Mouse (Mus musculus) kidney, postnatal 36 days (tissue): ENCODE results near the gene Shisa7.
"Not testable (repeated sequence)": the region's sequence is repeated elsewhere in the genome, so short reads cannot be mapped to it uniquely, and the experiment has no call there.

Experiments
- DNase-seq, 2 experiments: peaks; one replicate each; pipeline ENCODE4 v3.0.0; 2021 to 2022; ENCODE audit warnings: mixed read lengths in 2 of 2

Shisa7 gene

GRCm38 (mm10) chr7:4844245-4844916 lies at the start of gene Shisa7:
Gene Shisa7, minus strand, starts transcription at chr7:4844696.
- DNase-seq = no peak

DNA sequence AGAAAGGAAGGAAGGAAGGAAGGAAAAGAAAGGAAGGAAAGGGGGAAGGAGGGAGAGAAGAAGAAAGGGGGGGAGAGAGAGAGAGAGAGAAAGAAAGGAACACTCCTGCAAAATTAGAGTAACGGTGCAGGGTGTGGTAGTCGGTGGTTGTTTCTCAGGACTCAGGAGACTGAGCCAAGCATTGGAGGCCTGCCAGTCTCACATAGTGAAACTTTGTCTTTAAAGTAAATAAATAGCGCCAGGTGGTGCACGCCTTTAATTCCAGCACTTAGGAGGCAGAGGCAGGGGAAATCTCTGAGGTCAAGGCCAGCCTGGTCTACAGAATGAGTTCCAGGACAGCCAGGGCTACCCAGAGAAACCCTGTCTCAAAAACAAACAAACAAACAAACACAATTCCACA lies 42.2 kb upstream of the Shisa7 start:
- DNase-seq = peak; percentile 38 to 61

- DNase-seq = not testable (repeated sequence)
Measured at GRCm38 (mm10) chr7:4879036-4879435, 34.5 kb upstream of the Shisa7 start.

DNA sequence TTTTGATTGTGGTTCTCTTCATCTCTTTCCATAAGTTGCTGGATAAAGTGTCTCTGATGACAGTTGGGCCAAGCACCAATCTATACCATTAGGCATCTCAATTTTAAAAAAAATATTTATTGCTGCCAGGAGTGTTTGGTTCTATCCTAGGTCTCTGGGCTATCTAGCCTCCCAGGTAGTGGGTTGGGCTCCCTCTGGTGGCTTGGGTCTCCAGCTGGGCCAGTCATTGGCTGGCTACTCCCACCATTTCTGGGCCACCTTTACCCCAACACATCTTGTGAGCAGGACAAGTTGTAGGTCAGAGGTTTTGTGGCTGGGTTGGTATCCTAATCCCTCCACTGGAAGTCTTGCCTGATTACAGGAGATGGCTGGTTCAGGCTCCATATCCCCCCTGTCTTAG lies 33.7 kb upstream of the Shisa7 start:
- peak; percentile 56 to 73 for DNase-seq

DNA sequence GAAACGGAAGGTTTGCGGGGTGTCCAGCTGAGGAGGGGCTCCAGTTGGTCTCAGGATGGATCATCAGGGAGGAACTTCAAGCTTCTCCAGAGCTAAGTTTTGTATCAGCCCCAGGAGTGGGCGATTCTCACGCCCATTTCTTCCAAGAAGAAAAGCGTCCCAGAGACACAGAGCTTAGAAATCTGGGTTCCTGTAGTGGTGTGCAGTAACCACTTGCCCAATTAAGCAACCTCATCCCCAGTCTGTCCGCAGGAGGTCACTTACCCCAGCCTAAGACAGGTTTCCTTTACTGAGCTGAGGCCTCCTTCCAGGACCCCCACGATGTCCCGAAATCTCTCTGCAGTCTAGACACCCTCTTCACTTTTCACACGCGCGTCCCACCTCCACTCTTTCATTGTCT lies 32.7 kb upstream of the Shisa7 start:
- DNase-seq = no peak

DNA sequence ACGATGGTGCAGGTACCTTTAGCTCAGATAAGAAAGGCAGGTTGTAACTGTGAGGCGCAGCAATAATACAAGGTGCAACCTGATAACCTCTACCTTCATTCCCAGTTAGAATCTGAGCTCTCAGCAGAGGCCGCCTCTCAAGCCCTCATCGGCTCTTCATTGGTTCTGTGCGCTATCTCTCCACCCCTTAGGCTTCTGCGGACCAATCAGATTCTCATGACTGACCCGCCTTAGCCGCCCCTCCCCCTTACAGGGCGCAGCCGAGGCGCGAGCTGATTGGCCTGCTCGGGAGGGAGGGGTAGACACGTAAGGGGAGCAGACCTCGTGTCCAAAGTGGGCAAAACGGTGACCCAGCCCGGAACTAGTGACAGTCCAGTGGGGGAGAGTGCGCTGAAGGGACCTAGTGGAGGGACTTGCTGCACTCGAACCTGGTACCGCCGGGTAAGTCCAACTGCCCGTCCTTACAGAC lies 32.3 kb upstream of the Shisa7 start, which contains the start of gene Isoc2a:
Gene Isoc2a, plus strand, starts transcription at position 401 of the 469 bp plus-strand sequence.
- peak; percentile 93 to 96 for DNase-seq

DNA sequence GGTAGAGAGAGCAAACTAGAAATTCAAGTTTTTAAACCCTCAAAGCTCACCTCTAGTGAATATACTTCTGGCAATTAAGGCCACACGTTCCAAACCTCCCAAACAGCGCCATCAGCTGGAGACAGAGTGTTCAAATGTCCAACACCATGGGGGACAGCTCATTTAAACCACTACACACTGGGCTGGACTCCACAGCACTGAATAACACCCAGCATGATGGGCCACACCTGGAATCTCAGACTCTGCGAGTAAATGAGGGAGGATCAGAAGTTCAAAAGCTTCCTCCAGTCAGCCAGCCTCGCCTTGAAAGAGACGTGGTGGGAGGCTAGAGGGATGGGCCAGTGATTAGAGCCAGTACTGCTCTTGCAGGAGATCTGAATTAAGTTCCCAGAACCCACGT lies 25.6 kb upstream of the Shisa7 start, which contains the start of gene Isoc2b:
Gene Isoc2b, minus strand, starts transcription at position 126 of the 400 bp plus-strand sequence.
- DNase-seq = no peak

- DNase-seq = no peak
Measured at GRCm38 (mm10) chr7:4866631-4867180, 22.2 kb upstream of the Shisa7 start.

DNA sequence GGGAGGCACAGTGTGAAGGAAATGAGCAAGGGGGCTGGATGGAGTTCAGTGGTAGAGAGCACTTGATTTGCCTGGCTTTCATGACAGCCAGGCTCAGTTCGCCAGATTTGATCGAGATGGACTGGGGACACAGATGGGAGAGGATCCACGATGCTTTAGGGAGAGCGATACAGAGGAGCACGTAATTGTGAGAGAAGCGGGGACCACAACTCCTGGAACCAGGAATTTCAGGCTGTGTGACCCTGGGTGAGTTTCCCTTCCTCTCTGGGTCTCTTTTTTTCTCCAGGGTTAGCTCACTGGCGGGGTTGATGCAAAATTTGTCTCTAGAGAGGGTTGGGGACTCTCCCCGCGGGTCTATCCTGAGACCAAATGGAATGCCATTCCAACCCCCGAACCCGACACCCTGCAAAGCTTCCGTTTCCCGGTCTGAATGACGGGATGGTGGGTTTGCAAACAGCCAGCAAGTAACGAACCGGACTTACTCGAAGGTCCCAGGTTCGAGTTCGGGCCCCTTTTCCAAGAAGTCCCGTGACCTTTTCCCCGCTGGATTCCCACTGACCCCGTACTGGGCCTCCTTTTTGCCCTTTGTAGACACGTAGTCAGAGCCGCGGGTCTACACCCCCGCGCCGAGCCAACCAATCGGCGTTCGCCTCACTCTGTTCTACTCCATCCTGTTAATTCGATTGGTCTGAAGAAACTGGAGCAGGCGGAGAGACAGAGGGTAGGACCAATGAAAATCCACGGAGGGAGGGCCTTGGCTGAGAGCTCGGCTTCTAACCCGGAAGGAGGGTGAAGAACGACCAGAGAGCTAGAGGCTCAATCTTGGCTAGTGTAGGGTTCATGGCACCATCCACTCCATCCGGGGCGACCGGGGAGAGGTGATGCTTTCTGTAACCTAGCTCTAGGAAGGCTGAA lies 21.3 kb upstream of the Shisa7 start:
- DNase-seq = peak; percentile 97 to 98

DNA sequence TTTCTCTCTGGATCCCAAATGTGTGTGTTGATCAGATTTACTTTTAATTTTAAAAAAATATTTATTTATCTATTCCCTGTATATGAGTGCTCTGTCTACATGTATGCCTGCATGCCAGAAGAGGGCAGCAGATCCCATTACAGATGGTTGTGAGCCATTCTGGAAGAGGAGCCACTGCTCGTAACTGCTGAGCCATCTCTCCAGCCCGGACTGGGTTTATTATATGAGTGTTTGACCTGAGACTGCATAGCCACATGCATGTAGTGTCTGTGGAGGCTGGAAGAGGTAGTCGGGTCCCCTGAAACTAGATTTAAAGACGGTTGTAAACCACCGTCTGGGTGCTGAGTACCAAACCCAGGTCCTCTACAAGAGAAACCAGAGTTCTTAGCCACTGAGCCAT lies 20.6 kb upstream of the Shisa7 start:
- peak; percentile 74 to 77 for DNase-seq

- no peak for DNase-seq
Measured at GRCm38 (mm10) chr7:4864130-4864845, 19.8 kb upstream of the Shisa7 start.

DNA sequence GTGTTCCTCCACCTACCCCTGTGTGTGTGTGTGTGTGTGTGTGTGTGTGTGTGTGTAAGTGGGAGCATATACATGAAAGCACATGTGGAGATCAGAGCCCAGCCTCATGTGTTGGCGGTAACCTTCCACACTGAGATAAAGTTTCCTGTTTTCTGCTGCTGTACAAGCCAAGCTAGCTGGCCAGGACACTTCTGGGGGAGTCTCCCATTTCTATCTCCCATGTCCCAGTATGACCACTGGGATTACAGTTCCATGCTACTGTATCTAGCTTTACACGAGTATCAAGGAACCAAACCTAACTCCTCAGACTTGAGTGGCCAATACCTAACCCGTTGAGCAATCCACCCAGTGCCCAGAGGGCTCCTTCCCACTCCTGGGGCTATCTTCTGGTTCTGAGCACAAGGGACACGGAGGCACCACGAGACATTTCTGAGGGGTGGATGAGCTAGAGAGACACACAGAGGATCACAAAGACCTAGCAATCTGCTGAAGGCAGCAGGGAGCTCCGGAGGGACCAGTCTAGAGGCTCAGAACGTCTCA lies 19.1 kb upstream of the Shisa7 start:
- DNase-seq = no peak

GRCm38 (mm10) chr7:4863041-4863440 lies 18.5 kb upstream of the Shisa7 start:
- DNase-seq = peak; percentile 93 to 94

DNA sequence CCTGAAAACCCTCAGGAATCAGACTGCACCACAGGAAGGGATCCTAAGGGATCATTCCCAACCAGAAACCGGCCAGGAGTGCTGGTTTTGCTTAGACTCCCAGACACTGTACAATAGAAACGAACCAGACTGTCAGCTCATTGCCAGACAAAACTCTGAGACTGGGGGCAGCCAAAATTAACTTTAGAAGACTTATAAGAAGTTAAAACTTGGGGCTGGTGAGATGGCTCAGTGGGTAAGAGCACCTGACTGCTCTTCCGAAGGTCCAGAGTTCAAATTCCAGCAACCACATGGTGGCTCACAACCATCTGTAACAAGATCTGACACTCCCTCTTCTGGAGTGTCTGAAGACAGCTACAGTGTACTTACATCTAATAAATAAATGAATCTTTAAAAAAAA lies 16.4 kb upstream of the Shisa7 start:
- peak; percentile 36 to 60 for DNase-seq

DNA sequence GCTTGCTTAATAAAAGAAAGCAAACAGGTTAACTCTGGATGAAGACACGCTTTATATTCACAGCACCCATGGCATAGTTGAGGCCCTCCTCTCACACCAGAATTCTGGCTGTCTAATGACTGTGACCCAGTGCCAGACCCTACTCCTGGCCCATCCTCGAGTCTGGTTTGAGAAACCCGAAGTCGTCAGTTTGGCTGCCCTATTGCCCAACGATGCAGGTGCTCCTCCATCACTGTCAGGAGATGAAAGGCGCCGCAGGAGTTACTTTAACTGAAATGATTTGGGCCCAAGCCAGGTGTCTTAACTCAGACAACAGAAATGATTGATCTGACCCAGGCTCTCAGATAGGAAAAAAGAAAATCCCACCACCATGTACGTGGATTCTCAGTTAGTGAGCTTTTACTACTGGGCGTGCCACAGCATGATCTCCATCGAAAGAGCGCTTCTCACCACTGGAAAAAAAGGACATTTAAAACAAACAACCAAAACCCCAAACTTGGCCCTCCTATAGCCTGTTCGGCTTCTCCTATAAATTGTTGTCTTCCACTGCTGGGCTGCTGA lies 15.0 kb upstream of the Shisa7 start:
- no peak for DNase-seq

- peak in 1 of 2 experiments; percentile 35 for DNase-seq
Measured at GRCm38 (mm10) chr7:4857321-4857720, 12.8 kb upstream of the Shisa7 start.

DNA sequence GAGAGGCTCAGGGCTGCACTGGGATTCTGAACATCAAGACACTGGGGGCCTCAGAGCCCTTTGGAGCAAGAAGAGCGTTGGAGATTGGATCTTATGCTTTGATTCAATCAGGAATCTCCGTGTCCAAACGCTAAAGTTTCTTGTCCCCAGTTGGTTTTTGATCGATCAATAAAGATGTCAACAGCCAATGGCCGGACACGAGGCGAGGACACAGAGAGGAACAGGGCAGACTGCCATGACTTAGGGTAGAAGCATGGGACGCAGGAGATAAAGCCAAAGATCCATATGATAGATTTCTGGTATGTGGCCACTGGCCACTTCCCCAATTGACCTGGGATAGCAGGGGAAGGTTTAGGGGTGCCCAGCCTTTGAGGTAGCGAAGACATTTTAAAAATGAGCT lies 12.0 kb upstream of the Shisa7 start:
- DNase-seq = no peak

DNA sequence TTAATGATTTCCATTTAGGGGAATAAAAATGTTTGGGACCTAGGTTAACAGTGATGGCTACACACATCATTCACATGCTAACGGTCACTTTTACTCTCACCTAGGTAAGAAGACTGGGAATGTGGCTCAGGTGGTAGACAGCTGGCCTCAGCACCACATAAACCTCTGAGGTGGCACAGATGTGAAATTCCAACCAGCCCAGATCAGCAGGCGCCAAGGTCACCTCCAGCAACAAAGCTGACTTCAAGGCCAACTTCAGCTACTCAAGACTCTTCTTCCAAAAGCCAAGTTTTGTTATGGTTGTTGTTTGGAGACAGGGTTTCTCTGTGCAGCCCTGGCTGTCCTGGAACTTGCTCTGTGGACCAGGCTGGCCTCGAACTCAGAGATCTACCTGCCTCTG lies 9.1 kb upstream of the Shisa7 start:
- DNase-seq = no peak

GRCm38 (mm10) chr7:4851315-4851688 lies 6.8 kb upstream of the Shisa7 start:
- DNase-seq = no peak

GRCm38 (mm10) chr7:4850621-4851314 lies 6.3 kb upstream of the Shisa7 start:
- DNase-seq = no peak

- no peak for DNase-seq
Measured at GRCm38 (mm10) chr7:4849372-4849771, 4.9 kb upstream of the Shisa7 start.
